Mouse (Mus musculus) A20 (cell line): ENCODE data around the gene Nyx.
"Not testable (repeated sequence)": the region's sequence is repeated elsewhere in the genome, so short reads cannot be mapped to it uniquely, and the experiment has no call there.

Source experiments
- DNase-seq: peaks from one replicate; pipeline ENCODE4 v3.0.0-alpha.2; 2011; ENCODE audit warnings: low read depth, low spot score

Gene Nyx

DNA sequence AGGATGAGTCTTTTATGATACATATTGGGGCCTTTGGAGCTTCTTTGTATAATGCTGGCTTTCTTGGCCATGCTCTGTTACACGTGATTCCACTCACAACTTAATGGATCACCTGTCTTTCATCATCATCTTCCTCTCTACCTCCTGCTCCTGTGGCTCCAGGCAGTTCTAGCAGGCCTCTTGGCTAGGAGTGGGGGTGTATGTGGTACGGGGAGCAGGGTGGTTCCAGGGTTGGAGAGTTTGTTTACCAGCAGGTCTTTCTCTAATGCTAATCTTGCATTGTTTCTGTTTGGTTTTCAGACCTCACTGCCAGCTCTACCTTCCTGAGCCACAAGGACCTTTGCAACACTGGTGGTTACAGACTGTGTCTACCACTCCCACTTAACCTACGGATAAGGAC lies at the start of gene Nyx:
Nyx (plus strand) TSS at position 301 of the 400 bp plus-strand sequence.
- no peak for DNase-seq

- DNase-seq, result no peak
These were observed 43.9 kb upstream of the Nyx start for GRCm38 (mm10) chrX:13422047-13422446.

- DNase-seq, result no peak
These were observed 34.5 kb upstream of the Nyx start for GRCm38 (mm10) chrX:13431421-13431820.

- not testable (repeated sequence) for DNase-seq
These were observed 29.9 kb upstream of the Nyx start for GRCm38 (mm10) chrX:13436042-13436441.

DNA sequence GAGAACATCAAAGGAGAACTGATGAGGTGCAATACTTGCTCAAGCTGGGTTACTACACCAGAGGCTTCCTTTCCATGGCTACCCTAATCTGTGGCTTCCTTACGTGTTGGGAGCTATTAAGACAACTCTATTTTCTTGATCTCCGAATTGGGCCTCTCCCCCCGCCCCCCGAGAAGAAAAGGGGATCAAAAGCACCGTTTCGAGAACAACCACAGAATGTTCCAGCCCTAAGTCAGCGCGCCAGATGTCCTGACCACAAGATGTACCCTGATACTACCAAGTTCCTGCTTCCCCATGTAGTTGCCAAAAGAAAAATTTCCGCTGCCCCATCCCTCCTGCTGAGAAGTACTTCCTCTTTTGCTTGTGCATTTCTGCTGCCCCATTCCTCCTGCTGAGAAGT lies 9.4 kb upstream of the Nyx start:
- DNase-seq, result peak; percentile 68

DNA sequence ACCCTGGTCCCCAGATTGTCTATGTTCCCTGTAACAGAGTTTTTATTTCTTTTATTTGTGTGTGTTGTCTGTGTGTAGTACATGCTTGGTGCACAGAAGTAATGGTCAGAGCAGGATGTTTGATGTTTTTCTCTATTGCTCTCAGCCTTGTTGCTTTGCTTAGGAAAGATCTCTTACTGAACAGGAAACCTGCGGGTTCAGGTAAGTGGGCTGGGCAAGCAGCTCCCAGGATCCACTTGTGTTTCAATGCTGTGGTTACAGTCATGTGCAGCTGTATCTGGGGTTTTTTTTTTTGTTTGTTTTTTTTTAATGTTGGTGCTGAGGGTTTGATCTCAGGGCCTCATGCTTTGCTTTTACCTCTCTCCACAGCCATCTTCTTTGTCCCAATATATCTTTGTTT lies 7.1 kb upstream of the Nyx start:
- no peak for DNase-seq

DNA sequence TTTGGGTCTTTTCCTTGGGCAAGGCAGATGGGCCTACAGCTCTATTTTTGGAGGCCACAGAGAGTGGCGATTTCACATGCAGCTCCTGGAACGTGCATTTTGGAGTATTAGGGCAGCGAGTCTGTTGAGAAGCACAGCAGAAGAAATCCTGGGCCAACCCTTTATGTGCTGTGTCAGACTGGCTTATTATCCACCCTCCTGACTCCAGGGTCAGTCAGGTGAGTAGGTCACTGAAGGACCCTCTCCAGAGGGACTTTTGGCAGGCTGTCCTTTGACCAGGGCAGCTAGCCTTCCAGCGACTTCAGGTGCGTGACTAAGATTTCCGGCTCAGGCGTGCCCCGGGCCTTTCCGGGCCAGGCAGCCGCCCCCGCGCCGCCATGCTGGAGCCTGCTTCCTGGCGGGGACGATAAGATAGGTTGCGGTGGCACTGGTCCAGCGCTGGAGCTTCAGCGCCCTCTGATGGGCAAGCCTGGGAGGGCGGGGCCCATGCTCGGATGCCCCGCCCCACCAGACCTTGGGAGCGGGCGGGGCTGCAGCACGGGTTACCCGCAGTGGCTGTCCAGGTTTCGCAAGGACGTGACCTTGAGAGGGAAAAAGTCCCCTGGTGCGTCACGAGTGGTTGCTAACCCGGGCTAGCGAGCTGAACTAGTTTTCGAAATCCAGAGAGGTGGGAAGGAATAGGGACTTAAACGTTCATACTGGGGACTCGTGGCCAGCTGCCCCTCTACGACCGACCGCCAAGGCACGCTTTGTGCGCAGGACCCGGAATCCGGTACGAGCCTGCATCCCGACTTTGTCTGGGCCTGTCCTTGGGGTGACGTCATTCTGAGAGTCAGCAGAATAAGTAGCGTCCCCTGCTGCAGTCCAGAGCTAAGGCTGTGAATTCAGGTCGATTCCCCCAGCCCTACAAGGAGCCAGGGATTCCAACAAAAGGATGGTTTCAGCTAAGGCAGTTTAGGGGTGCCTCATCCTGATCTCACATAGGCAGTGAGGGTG lies 4.3 kb upstream of the Nyx start:
- DNase-seq, result peak; percentile 90

DNA sequence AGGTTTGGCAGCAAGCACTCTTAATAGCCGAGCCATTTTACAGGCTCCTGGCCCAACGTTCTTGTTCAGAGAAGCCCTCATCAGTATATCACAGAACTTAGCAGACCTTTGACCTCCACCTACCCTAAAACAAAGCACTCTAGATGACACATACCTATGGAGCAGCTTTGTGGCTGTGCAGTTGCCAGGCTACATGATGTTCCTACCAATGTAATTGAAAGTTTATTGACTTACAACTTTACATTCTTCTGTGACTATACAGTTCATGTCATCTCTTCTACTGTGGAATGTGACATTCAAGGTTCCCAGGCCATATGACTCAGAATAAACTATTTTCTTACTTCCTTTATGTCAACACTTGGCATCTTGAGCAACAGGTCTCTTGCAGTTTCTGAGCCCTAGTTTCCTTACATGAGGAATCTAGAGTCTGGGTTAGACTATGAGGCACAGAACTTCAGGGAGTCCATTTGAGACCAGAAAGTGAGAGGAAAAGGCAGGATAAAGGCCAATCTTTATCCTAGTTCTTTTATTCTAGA lies 2.9 kb upstream of the Nyx start:
- no peak for DNase-seq

DNA sequence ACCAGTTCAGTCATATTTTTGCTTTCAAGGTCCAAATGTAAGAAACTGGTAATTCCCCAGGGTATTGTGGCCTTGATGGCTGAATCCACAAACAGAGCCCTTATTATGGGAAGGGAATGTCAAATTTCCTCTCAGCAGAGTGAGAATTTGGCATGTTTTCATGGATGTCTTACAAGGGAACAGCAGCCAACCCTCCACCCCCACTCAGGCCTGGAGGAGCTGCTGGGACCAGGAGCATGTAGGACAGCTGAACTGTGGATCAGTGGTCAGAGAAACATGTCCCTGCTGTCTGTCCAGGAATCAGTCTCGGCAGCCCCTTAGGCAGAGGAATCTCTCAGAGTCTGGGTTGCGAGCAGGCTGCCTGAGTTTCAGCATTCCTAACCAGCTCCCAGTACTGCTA lies 771 bp downstream of the Nyx start:
- no peak for DNase-seq

DNA sequence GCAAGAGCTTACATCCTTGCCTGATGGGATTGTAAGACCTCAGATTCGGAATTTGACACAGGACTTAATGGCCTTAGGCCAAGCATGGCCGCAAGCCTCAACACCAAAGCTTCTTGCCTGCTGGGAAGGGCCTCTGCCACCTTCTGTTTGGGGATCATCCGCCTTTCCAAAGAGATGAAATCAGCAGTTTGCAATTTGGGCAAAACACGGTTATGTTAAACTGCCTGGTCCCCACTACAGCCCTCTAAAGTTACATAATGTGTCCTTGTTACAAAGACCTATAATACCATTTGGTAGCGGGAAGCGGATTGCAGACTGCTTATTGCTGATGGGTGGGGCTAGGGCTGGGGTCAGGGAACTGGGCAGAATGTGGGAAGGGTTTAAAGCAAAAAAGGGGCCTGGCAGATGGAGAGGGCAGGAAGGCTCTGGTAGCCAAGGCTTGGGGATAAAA lies 1.2 kb downstream of the Nyx start:
- DNase-seq, result no peak

DNA sequence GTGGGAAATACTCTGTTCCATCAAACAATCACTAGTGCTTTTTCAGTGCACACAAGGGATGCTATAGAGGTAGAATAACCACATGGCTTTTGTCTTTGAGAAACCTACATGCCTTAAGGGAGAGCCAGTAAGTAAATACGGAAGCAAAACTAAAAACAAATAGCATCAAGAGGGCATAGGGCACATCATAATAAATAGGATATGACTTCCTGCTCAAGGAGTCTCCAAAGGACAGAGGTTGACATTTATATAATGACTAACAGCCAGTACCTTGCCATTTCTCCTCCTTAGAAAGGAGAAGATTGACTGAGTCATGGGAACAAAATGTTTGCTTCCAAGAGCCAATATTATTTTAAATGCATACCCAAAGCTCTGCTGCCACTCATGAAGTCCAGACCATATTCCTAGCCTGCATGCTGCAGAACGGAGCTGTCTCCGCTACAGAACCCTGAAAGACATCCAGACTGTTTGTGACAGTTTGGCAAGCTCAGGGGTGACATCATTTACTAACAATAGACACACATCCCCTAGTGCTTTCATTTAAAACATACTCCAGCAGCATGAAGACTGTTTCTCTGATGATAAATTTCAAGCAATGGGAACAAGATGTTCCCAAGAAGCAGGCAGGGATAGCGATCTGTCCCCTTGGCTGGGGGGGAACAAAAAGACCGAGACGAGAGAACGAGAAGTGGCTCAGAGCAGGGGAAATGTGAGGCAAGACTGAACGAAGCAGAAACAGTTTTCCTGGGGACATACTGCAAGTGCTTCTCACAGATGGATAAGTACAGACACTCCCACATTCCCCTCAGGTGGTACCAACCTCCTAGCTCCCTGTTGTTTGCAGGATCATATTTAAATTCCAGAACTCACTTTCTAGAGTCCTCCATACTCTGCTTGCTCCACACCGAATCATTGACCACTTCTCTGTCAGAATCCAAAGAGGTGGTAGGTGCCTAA lies 3.5 kb downstream of the Nyx start:
- DNase-seq, result no peak

GRCm38 (mm10) chrX:13471925-13472324 lies 6.0 kb downstream of the Nyx start:
- peak; percentile 3 for DNase-seq

DNA sequence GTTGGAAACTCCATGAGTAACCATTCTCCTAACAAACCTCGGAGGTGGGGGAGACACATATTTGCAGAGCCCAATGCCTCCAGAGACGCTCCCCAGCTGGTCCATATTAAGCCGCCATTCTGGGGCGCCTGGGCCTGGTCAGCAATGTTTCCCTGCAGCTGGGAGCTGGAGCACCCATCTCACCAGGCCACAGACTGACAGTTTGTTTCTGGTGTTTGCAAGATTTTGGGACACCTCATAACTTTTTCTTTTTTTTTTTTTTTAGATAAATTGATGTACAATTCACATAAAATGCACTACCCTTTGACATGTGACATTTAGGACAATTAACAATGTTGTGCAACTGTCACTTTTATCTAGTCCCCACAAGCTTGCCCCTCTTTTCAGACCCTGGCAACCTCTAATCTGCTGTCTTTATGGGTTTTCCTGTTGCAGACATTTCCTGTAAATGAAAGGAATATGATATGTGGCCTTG lies 6.9 kb downstream of the Nyx start:
- no peak for DNase-seq

GRCm38 (mm10) chrX:13475382-13475781 lies 9.5 kb downstream of the Nyx start:
- DNase-seq, result no peak

DNA sequence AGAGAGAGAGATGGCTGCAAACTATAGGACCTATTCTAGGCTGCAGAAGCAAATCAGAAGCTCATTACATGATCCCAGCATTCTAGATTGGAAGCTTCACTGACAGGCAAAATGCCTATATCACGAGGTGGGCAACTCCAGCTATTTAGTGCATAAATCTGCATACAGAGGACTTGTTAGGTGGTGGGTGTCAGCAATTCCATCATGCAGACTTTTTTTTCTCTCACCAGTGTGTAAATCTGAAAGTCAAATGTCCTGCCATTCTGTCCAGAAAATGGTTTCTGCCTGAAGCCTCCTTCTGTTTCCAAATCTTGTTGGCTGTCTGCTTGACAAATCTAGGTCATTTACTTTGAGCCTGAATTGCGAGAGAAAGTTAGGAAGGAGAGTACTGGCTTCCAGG lies 11.7 kb downstream of the Nyx start:
- DNase-seq, result no peak

DNA sequence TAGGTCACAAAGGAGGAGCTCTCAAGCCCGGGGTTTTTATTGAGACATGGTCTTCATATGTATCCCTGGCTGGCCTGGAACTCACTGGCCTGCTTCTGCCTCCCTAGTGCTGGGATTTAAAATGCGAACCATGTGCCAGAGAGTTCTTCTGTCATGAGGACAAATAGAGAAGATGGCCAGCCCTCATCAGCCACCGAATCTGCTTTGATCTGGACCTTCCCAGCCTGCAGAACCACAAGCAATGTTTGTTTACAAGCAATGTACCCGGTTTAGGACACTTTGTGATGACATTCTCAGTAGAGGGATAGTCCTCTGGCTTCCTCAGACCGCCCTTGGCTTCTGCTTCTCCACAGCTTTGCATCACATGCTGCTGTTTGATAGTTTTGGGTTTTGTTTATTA lies 12.4 kb downstream of the Nyx start:
- DNase-seq, result no peak

- DNase-seq, result no peak
These were observed 13.7 kb downstream of the Nyx start for GRCm38 (mm10) chrX:13479570-13479969.

- no peak for DNase-seq
These were observed 16.7 kb downstream of the Nyx start for GRCm38 (mm10) chrX:13482576-13482975.

GRCm38 (mm10) chrX:13484447-13484846 lies 18.5 kb downstream of the Nyx start:
- no peak for DNase-seq

GRCm38 (mm10) chrX:13489001-13489400 lies 23.1 kb downstream of the Nyx start:
- no peak for DNase-seq

- no peak for DNase-seq
These were observed 23.9 kb downstream of the Nyx start for GRCm38 (mm10) chrX:13489761-13490160.

DNA sequence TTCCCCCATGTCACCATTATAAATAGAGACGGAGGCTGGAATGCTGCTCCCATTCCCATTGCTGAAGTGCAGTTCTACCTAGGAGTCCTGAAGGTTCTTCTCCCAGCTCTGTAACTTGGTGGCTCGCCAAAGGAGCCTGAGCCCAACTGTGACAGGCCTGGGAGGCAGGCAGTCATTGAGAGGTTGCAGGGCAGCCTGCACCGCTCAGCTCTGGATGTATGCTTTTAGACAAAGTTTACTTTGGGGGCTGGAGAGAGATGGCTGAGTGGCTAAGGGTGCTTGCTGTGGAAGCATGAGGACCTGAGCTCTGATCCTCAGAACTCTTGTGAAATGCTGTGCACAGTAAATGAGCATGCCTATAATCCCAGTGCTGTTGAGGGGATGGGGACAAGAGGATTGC lies 25.0 kb downstream of the Nyx start:
- DNase-seq, result no peak
